Mouse (Mus musculus): ENCODE measurements at regions not wholly inside any gene's neighbourhood (a gene's known extent, or its start where the extent isn't known, plus 50 kb on each side); places are given as distances from the start of the nearest gene placed in this dataset. TPM values are rescaled to one million over a fixed set of nuclear protein-coding genes. Genes with fewer than 3 reads are reported as not detected.
A peak's percentile ranks its signal among the peaks of the same experiment; 100 is the strongest.
"Not testable (repeated sequence)": the region's sequence is repeated elsewhere in the genome, so short reads cannot be mapped to it uniquely, and the experiment has no call there.

- ATAC-seq (ENCODE audit: insufficient read depth), result peak; percentile 69; the same call in 1 of the 2 replicates
- H3K4me1 ChIP-seq (replicated peaks; ENCODE audit: control insufficient read depth in 2 of 2, insufficient read depth in 2 of 2, low read length in 1 of 2); H3K9me3 ChIP-seq (ENCODE audit: control insufficient read depth, low read length); H3K27ac ChIP-seq; H3K36me3 ChIP-seq (replicated peaks; ENCODE audit: control insufficient read depth, insufficient read depth, low read depth); H3K27me3 ChIP-seq (ENCODE audit: control insufficient read depth, insufficient read depth, low read length): not testable (repeated sequence)
- 0 out of 2 replicates have a peak overlapping the region, but pooled peaks have one; percentile 13 for H3K9ac ChIP-seq (replicated peaks)
- H3K4me3 ChIP-seq (ENCODE audit: insufficient read depth in 1 of 2, low read depth in 2 of 2, low read length in 2 of 2), result peak overlapping the region in 1 of 2 experiments; percentile 71; a peak in 3 of 4 replicates
- peak overlapping the region; percentile 62 for H3K4me2 ChIP-seq (ENCODE audit: low read depth)
- 34% methylated on average over 3 of the region's 3 CpGs for WGBS (ENCODE audit: insufficient replicate concordance)
- TF ChIP-seq EP300 (IDR thresholded peaks at IDR 0.05; ENCODE audit: low read depth), result peak; percentile 39; the same call in 1 of the 2 replicates
- DNase-seq (ENCODE audit: low read depth in 3 of 3, low spot score in 3 of 3), result peak in 1 of 3 experiments; percentile 14
Observed at GRCm38 (mm10) chr13:61805300-61805699, 235.4 kb upstream of the Cts3 start.

GRCm38 (mm10) chr13:61804168-61804874, 234.4 kb upstream of the Cts3 start:
- H3K4me1 ChIP-seq (replicated peaks; ENCODE audit: control insufficient read depth in 2 of 2, insufficient read depth in 2 of 2, low read length in 1 of 2); H3K9me3 ChIP-seq (ENCODE audit: control insufficient read depth, low read length); H3K27me3 ChIP-seq (ENCODE audit: control insufficient read depth, insufficient read depth, low read length); H3K36me3 ChIP-seq (replicated peaks; ENCODE audit: control insufficient read depth, insufficient read depth, low read depth): not testable (repeated sequence)
- peak in 2 of 3 experiments; percentile 45 to 69 for DNase-seq (ENCODE audit: low read depth in 3 of 3, low spot score in 3 of 3)
- peak overlapping the region; percentile 37; the same call in 1 of the 2 replicates for H3K27ac ChIP-seq
- H3K4me2 ChIP-seq (ENCODE audit: low read depth), result peak overlapping the region; percentile 62
- peak; percentile 86 for ATAC-seq (ENCODE audit: insufficient read depth)
- peak overlapping the region; percentile 71 to 98 for H3K4me3 ChIP-seq (ENCODE audit: insufficient read depth in 1 of 2, low read depth in 2 of 2, low read length in 2 of 2)
- H3K9ac ChIP-seq (replicated peaks), result peak overlapping the region; percentile 82
- WGBS (ENCODE audit: insufficient replicate concordance), result under 1% methylated on average over 19 of the region's 19 CpGs

GRCm38 (mm10) chr13:61803763-61804162, 233.8 kb upstream of the Cts3 start:
- not testable (repeated sequence) for H3K9me3 ChIP-seq (ENCODE audit: control insufficient read depth, low read length); H3K27me3 ChIP-seq (ENCODE audit: control insufficient read depth, insufficient read depth, low read length); DNase-seq (ENCODE audit: low read depth in 3 of 3, low spot score in 3 of 3); H3K4me1 ChIP-seq (replicated peaks; ENCODE audit: control insufficient read depth in 2 of 2, insufficient read depth in 2 of 2, low read length in 1 of 2); H3K36me3 ChIP-seq (replicated peaks; ENCODE audit: control insufficient read depth, insufficient read depth, low read depth); H3K27ac ChIP-seq
- ATAC-seq (ENCODE audit: insufficient read depth), result peak; percentile 65; the same call in 1 of the 2 replicates
- peak overlapping the region; percentile 82; the same call in 1 of the 2 replicates for H3K9ac ChIP-seq (replicated peaks)
- peak overlapping the region; percentile 71 to 98 for H3K4me3 ChIP-seq (ENCODE audit: insufficient read depth in 1 of 2, low read depth in 2 of 2, low read length in 2 of 2)
- 13% methylated on average over 5 of the region's 5 CpGs for WGBS (ENCODE audit: insufficient replicate concordance)
- peak overlapping the region; percentile 62 for H3K4me2 ChIP-seq (ENCODE audit: low read depth)

GRCm38 (mm10) chr13:61763457-61763856, 193.5 kb upstream of the Cts3 start:
- H3K36me3 ChIP-seq (replicated peaks; ENCODE audit: control insufficient read depth, insufficient read depth, low read depth); H3K4me3 ChIP-seq (ENCODE audit: insufficient read depth in 1 of 2, low read depth in 2 of 2, low read length in 2 of 2); H3K4me2 ChIP-seq (ENCODE audit: low read depth); ATAC-seq (ENCODE audit: insufficient read depth); H3K9ac ChIP-seq (replicated peaks); H3K4me1 ChIP-seq (replicated peaks; ENCODE audit: control insufficient read depth in 2 of 2, insufficient read depth in 2 of 2, low read length in 1 of 2); H3K27me3 ChIP-seq (ENCODE audit: control insufficient read depth, insufficient read depth, low read length); DNase-seq (ENCODE audit: low read depth in 3 of 3, low spot score in 3 of 3); H3K9me3 ChIP-seq (ENCODE audit: control insufficient read depth, low read length); H3K27ac ChIP-seq: not testable (repeated sequence)
- WGBS (ENCODE audit: insufficient replicate concordance), result 67% methylated on average over 1 of the region's 1 CpGs

Small RNAs in the stretch of these regions (microRNA-seq; reads per million reads assigned to microRNA genes)
- not detected for gene Gm23739

Data from liver, embryonic 14.5 days (tissue).